Mouse (Mus musculus): ENCODE measurements at regions not wholly inside any gene's neighbourhood (a gene's known extent, or its start where the extent isn't known, plus 50 kb on each side); places are given as distances from the start of the nearest gene placed in this dataset.
"Not testable (repeated sequence)": the region's sequence is repeated elsewhere in the genome, so short reads cannot be mapped to it uniquely, and the experiment has no call there.

DNA sequence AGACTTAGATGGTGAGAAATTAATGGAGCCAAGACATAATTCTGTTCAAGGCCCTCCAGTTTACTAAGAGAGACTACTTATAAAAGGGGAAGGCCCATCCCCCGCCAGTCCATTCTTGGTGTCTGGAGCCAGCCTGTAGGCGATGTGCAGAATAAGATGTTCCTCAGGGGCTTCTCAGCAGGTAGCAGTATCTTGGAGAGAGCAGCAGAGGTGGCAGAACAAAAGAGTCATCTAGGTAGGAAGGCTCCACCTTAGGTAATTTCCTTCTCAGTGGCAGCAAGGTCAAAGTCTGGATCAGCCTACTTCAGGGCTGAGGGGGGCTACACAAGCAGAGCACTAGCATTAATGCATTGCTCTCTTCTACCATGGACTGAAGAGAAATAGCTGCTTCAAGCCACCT is 449.4 kb upstream of the Tbl1xr1 start:
- DNase-seq (ENCODE audit: low spot score): not testable (repeated sequence)

- no peak for DNase-seq (ENCODE audit: low spot score)
Measured at GRCm38 (mm10) chr3:21633600-21634221, 442.7 kb upstream of the Tbl1xr1 start.

- DNase-seq (ENCODE audit: low spot score): no peak
Measured at GRCm38 (mm10) chr3:21634675-21635204, 441.7 kb upstream of the Tbl1xr1 start.

DNA sequence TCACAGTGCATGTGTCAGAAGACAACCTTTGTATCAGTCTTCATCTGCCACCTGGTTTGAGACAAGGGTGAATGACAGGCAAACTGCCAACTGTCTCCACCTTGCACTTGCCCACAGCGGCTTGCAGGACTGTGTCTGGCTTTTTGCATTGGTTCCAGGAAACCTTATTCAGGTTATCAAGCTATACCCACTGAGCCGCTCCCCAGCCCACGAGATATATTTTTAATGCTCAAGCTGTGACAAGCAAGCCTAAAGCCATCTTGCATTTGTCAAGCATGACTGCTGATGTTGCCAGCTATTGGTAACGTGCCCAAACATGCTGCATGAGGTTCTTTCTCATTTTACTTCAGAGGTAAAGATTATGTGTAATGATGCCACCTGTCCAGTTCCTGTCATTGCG is 437.6 kb upstream of the Tbl1xr1 start:
- no peak for DNase-seq (ENCODE audit: low spot score)

GRCm38 (mm10) chr3:21639576-21639975 is 436.9 kb upstream of the Tbl1xr1 start:
- DNase-seq (ENCODE audit: low spot score): no peak

GRCm38 (mm10) chr3:21644086-21644485 is 432.4 kb upstream of the Tbl1xr1 start:
- no peak for DNase-seq (ENCODE audit: low spot score)

GRCm38 (mm10) chr3:21645268-21645667 is 431.2 kb upstream of the Tbl1xr1 start:
- DNase-seq (ENCODE audit: low spot score): no peak

- DNase-seq (ENCODE audit: low spot score): no peak
Measured at GRCm38 (mm10) chr3:21649885-21650469, 426.5 kb upstream of the Tbl1xr1 start.

DNA sequence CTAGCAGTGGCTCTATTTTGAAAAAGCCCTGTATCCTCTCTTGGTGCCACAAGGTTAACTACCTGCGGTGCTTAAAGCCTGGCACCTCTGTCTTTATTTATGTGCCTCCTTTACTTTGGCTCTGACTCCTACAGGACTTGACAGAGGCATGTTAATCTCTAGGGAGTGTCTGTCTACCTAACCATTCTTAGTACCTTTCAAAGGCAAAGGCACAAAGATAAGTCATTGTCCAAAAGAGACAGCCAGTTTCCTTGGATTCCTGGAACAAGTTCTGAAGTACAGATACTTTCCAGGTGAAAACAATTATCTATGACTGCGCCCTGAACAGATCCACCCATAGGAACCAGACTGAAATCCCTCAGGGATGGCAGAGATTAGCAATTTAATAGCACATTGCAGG is 421.2 kb upstream of the Tbl1xr1 start:
- no peak for DNase-seq (ENCODE audit: low spot score)

DNA sequence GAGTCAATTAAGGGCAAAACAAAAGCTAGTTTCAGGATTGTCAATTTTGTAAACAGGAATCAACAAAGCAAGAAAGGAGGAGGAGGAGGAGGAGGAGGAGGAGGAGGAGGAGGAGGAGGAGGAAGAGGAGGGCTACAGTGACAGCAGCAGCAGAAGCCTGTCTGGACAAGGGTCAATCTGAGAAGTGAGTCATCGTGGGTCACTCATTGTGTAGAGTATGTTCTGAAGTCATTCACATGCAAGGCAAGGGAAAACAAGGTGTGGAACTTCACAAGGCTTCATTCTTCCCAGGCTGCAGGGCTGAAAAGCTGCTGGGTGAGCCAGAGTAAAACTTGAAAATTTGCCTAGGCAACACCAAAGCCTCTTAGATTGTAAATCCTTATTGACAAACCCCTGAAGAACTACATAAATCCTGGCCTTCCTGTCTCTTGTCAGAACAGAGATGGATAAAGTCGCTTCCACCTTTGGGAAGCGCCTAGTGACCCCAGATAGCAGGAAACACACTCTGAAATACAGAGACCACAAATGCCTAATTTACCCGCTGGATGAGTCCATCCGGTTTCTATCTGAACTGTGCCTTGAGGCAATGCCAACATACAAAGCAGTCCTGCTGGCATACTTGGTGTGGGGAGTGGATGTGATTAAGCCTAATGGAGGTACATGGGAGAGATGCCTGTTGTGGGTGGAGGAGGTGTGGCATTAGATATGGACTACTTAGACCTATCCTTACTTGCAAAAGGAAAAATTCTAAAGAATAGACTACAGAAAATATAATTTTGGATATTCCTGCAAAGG is 408.9 kb upstream of the Tbl1xr1 start:
- DNase-seq (ENCODE audit: low spot score): no peak

GRCm38 (mm10) chr3:21671885-21672284 is 404.6 kb upstream of the Tbl1xr1 start:
- DNase-seq (ENCODE audit: low spot score): no peak

DNA sequence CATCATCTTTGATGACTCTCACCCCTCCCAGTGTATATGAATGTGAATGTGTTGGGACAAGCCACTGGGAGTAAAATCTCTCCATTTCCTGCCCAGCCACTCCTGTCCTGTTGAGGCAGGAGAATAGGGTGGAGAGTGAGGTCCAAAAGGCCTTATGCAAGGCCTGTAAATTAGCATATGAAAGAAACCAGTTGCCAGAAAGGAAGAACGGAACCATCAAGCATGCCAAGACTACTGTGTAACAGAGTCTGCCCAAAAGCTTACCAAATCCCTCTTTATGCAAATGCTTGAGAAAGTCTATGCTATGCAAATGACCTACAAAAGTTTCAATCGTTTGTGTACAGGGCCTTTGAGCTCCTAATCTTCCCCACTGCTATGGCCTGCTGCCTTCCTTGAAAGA is 404.0 kb upstream of the Tbl1xr1 start:
- no peak for DNase-seq (ENCODE audit: low spot score)

- no peak for DNase-seq (ENCODE audit: low spot score)
Measured at GRCm38 (mm10) chr3:21673466-21673865, 403.0 kb upstream of the Tbl1xr1 start.

- DNase-seq (ENCODE audit: low spot score): no peak
Measured at GRCm38 (mm10) chr3:21678265-21678664, 398.2 kb upstream of the Tbl1xr1 start.

DNA sequence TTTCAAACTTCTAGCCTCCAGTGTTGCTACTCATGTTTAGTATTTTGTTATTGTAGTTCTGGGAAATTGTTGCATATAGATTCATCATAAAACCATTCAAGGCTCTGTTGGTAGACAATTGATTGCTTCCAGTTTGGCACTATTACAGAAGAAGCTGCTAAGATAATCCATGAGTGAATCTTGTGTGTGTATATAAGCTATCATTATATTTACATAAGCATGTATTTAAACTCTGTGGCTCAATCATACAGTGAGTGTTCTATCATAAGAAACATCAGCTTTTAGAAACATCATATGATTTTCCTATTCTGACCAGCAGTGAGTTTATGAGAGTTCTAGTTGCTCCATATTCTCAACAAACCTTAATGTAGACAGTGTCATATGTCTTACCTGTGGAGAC is 397.7 kb upstream of the Tbl1xr1 start:
- DNase-seq (ENCODE audit: low spot score): no peak

- DNase-seq (ENCODE audit: low spot score): not testable (repeated sequence)
Measured at GRCm38 (mm10) chr3:21697980-21698672, 378.3 kb upstream of the Tbl1xr1 start.

- no peak for DNase-seq (ENCODE audit: low spot score)
Measured at GRCm38 (mm10) chr3:21699526-21699925, 376.9 kb upstream of the Tbl1xr1 start.

DNA sequence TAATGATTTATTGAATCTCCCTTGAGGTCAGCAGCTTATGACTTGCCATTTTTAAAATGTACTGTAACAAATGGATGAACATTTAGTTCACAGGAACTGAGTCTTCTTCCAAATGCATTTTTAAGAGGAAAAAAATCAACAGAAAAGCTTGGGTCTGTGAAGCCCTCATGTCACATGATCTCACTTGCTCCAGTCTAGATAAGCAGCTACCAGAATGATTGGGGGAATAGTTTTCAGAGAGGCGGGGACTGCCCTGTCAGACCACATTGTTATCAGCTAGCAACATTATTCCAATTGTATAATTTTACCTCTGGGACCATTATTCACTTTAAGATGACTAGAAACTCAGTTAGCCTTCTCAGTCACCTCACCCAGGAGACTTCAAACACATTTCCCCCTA is 376.1 kb upstream of the Tbl1xr1 start:
- DNase-seq (ENCODE audit: low spot score): no peak

GRCm38 (mm10) chr3:21726747-21727505 is 349.5 kb upstream of the Tbl1xr1 start:
- no peak for DNase-seq (ENCODE audit: low spot score)

GRCm38 (mm10) chr3:21728019-21728418 is 348.4 kb upstream of the Tbl1xr1 start:
- no peak for DNase-seq (ENCODE audit: low spot score)

- no peak for DNase-seq (ENCODE audit: low spot score)
Measured at GRCm38 (mm10) chr3:21729328-21729727, 347.1 kb upstream of the Tbl1xr1 start.

DNA sequence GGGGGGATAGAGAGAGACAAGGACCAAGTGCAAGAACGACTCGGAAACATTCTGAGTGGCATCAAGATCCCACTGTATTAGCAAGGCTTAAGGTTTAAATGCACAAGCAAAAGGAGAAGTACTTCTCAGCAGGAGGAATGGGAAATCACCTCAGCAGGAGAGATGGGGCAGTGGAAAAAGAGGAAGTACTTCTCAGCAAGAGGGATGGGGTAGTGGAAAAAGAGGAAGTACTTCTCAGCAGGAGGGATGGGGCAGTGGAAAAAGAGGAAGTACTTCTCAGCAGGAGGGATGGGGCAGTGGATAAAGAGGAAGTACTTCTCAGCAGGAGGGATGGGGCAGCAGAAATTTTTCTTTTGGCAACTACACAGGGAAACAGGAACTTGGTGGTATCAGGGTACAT is 340.8 kb upstream of the Tbl1xr1 start:
- not testable (repeated sequence) for DNase-seq (ENCODE audit: low spot score)
